Mouse (Mus musculus): Measurements from ENCODE around the gene Podn.
A peak's percentile ranks its signal among the peaks of the same experiment; 100 is the strongest.
"Not testable (repeated sequence)": the region's sequence is repeated elsewhere in the genome, so short reads cannot be mapped to it uniquely, and the experiment has no call there.

Gene Podn

DNA sequence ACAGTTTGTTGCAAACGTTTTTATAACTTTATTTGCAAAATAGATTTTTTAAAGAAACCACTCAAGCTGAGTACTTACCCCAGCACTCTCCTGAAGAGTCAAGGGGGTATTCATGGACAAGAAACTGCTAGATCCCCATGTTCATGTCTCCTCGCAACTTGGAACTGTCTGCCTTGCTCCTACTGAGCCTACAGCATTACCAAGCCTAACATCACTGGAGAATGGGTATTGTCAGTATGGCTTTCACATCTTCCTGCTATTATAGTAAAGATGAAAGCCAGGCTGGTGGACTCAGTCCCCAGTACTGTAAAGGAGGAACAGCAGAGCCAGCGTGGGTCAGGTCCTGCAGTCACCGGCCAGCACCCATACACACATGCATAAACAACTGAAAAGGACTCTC lies at the start of gene Podn:
Gene Podn, minus strand, starts transcription at position 101 of the 400 bp plus-strand sequence.
- no peak for DNase-seq (ENCODE audit: low read depth, low spot score)

DNA sequence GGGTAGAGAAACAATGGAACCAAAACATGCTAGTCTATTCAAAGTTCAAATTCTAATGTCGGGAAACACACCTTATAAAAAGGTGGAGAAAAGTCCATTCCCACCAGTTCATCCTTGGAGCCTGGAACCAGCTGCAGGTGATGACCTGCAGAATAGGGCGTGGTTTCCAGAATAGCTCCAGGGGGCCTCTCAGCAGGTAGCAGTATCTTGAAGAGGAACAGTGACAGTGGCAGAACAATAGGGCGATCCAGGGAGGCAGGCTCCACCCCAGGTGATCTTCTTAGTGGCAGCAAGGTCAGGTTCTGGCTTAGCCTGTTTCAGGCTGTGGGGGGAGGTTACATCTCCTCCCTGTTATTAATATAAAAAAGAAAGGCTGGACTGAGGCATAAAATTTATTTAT lies 49.3 kb upstream of the Podn start:
- DNase-seq (ENCODE audit: low read depth, low spot score): not testable (repeated sequence)

DNA sequence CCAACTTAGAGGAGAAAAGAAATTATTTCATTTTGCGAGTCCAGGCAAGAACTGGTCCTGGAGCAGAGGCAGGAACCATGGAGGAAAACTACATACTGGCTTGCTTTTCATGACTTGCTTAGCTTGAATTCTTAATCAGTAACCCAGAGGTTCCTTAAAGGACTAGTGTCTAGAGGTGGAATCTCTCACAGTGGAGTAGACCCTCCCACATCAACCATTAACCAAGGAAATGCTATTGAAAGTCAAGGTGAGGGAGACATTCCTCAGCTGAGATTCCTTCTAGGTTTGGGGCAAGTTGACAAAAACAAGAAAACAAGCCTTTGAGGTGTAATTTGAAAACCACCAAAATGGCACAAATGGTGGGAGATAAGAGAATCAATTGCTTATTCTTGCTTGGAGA lies 48.6 kb upstream of the Podn start, which contains the start of gene Scp2:
Gene Scp2, minus strand, starts transcription at position 119 of the 400 bp plus-strand sequence.
- DNase-seq (ENCODE audit: low read depth, low spot score): no peak

DNA sequence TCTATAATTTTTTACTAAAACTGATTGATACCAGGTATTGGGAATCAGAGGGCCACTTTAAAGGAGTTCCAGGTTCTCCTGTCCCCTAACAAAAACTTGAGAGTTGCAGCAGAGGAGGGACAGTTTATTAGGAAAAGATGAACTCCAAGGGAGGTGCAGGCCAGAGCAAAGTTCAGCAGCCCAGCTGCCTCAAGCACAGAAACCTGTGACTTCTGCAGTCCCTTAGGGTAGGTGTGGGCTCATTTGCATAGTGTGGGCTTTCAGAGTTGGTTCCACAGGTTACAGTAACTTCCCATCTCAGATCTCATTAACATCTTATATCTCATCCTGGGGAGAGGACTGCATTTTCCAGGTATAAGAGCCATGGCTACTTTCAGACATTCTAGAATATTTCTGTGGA lies 47.5 kb upstream of the Podn start:
- no peak for DNase-seq (ENCODE audit: low read depth, low spot score)

DNA sequence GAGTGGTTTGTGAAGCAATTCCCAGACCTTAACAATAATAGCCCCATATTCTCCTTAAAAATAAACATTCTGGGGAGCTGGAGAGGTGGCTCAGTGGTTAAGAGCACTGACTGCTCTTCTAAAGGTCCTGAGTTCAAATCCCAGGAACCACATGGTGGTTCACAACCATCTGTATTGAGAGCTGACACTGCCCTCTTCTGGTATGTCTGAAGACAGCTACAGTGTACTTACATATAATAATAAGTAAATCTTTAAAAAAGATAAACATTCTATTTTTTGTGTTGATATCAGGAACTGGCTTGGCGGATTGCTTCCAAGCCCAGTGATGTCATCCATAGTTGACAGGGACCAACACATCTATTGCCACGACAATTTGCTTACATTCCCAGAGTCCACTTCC lies 46.9 kb upstream of the Podn start:
- not testable (repeated sequence) for DNase-seq (ENCODE audit: low read depth, low spot score)

DNA sequence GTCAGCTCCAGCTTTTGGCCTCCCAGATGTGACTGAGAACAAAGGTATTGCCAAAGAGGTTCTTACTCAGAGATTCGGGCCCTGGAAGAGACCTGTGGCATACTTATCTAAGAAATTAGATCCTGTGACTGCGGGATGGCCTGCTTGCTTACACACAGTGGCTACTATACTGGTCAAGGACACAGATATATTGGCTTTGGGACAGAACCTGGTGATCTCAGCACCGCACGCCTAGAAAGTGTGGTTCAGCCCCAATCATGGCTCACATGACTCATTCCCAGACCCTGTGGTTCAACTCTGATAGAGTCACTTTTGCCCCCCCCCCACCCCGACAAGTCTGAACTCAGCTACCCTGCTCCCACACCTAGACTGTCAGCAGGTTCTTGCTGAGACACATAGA lies 40.7 kb upstream of the Podn start:
- DNase-seq (ENCODE audit: low read depth, low spot score): no peak

DNA sequence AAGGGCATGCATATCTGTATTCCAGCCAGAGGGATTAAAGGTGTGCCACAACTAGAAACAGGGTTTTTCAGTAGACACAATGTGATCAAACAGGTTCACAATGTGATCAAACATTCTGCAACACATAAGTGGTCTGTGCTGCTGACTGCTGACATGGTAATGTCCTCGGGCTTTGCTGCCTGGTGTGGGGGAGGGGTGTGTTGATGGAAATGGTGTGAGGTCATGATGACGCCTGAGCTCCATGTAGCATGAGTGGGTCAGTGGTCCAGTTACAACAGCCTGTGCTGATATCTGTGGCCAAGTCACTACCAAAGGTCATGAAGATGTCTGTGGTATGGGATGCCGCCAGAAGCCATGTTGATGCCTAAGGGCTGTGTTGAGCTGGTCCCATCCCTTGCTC lies 34.2 kb upstream of the Podn start:
- no peak for DNase-seq (ENCODE audit: low read depth, low spot score)

DNA sequence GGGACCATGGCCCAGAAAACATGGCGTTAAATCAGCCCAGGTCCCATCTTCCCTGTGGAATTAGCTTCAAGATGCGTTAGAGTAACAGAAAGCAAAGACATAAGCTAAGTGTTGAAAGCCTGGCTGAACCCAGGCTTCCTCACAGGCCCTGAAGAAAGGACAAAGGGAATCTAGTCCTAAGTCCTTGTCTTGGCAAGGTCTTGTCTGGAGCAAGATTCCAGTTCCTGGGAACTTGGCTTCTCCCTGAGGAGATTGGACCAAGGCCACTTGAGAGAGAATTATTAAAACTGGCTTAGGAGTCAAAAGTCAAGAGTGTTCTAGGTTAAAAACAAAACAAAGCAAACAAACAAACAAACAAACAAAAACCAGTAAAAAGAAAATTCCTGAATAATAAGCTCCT lies 32.1 kb upstream of the Podn start:
- no peak for DNase-seq (ENCODE audit: low read depth, low spot score)

DNA sequence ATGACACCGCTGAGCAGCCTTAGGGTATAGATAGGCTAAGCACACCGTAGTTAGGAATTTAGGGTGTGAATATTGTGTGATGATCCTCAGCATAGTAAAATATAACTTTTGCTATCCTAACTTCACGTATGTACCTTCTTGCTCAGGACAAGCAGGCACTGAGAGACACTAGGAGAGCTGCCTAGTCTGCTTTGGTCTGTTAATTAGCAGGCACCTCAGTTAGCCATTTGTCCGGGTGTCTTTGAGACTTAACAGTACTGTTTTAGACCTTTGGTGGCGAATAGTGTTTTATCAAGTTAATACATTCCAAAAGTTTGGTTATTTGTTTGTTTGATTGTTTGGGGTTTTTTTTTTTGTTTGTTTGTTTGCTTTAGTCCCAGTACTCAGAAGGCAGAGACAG lies 31.3 kb upstream of the Podn start:
- no peak for DNase-seq (ENCODE audit: low read depth, low spot score)

DNA sequence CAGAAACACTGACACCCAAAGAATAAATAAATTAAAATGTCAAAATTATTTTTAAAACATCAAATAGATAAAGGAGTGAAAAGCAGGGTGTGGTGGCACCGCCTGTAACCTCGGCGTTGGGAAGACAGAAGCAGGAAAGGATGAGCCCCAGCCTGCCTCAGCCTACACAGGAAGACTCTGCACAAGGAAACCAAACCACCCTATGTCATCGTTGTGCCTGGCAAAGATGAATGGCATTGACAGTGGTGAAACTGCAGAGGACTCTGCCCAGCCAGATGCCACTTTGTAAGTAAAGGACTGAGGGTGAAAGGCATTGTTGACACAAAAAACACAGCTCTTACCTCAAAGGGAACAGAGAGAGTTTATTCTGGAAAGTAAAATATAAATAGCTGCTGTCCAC lies 30.0 kb upstream of the Podn start:
- no peak for DNase-seq (ENCODE audit: low read depth, low spot score)

DNA sequence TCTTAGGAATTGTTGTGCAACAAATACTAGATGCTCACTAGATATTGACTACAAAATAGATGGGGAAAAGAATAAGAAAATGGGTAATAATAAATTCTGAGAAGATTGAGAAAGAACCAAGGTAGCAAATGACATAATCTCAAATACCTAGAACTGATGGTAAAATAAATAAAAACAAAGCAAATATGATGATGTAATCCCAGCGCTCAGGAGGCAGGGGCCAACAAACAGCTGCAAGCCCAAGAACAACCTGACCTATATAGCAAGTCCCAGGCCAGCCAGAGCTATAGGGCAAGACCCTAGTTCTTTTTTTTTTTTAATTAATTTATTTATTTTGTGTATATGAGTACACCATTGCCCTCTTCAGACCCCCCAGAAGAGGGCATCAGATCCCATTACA lies 27.9 kb upstream of the Podn start:
- no peak for DNase-seq (ENCODE audit: low read depth, low spot score)

DNA sequence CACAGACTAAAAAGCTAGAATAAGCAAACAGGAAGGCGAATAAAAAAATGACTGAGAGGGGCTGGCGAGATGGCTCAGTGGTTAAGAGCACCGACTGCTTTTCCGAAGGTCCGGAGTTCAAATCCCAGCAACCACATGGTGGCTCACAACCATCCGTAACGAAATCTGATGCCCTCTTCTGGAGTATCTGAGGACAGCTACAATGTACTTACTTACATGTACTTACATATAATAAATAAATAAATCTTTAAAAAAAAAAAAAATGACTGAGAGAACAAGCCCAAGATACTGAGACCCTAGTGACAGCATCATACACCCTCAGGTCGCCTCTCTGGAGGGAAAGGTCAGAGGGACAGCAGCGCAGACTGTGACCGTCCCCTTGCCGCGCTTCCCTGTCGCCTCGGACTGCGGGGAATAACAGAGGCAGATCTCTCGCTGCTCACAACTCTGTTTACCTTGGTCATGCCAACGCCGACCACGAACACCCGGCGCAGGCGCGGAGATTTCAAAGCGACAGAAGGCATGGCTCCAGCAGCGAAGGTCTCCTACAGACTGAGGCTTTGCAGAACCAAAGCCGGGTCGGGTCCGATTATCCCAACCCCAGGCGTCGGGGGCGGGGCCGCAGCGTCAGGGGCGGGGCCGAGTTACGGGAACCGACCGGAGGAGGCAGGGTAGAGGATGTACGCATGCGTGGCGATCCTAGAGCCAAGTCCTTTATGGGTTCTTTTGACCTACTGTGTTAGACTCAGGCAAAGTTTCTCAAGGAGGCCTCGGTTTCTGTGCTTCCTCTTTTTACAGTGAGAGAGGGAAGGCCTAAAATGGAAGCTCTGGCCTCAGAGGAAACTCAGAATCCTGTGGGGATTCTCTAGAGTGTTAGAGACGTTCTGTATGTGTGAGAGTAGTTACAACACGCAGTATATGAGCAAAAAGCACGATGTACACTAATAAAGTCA lies 22.0 kb upstream of the Podn start:
- peak; percentile 61 for DNase-seq (ENCODE audit: low read depth, low spot score)

DNA sequence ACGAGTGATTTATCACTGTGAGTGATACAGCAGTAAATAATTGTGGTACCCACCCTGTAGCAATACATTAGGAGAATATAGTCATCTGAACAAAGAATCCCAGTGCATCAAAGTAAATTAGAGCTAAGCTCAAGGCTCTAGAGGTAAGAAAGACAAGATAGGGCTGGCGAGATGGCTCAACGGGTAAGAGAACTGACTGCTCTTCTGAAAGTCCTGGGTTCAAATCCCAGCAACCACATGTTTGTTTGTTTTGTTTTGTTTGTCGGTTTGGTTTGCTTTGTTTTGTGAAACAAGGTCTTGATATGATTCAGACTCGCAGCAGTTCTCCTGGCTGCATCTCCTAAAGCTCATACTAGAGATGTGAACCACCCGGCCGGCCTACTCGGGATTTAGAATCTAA lies 21.2 kb upstream of the Podn start:
- DNase-seq (ENCODE audit: low read depth, low spot score): no peak

DNA sequence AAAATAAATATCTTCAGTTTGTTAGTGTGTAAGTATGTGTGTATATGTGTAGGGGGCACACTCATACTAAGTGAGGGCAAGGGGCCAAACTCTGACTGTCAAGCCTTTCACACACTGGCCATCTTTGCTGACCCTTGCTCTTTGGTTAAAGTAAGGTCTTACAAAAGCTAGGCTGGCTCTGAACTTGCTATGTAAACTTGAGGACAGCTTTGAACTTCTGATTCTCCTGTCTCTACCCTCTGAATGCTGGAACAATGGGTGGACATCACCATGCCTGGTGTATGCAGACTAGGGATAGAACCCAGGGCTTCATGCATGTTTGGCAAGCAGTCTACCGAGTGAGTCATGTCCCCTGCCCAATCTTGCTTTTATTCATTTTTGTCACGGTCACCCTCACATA lies 20.2 kb upstream of the Podn start:
- DNase-seq (ENCODE audit: low read depth, low spot score): no peak

DNA sequence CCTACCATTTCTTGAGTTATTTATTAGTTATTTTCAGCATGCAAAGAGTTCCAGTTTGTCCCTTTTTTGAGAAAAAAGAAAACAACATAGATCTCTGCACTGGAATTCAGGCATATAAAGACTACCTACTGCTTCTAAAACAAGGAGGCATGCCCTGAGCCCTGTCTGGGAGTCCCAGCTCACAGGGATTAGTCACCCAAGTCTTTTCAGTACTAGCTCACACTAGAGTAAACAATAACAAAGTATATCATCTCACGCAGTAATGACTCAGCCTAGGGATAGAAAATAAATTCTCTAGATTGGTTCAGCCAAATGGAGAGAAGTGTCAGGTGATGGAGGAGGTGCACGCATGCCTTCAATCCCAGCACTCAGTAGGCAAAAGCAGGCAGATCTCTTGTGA lies 14.5 kb upstream of the Podn start:
- no peak for DNase-seq (ENCODE audit: low read depth, low spot score)

DNA sequence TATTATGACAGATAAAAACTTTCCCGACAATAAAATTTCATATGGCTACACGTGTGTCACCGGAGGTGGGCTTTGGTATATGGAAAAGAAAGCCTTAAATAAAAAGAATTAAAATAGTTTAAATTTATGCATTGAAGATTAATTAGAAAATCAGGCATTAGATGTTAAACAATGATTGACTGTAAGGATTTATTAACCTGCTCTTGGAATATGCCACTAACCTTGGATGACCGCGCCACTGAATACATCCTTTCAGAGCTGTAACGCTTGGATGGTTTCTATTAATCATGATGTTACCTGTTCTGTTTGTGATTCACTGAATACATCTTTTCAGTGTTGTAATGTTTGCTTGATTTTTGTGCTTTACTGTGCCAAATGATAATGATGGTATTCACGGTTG lies 13.5 kb upstream of the Podn start:
- DNase-seq (ENCODE audit: low read depth, low spot score): no peak

DNA sequence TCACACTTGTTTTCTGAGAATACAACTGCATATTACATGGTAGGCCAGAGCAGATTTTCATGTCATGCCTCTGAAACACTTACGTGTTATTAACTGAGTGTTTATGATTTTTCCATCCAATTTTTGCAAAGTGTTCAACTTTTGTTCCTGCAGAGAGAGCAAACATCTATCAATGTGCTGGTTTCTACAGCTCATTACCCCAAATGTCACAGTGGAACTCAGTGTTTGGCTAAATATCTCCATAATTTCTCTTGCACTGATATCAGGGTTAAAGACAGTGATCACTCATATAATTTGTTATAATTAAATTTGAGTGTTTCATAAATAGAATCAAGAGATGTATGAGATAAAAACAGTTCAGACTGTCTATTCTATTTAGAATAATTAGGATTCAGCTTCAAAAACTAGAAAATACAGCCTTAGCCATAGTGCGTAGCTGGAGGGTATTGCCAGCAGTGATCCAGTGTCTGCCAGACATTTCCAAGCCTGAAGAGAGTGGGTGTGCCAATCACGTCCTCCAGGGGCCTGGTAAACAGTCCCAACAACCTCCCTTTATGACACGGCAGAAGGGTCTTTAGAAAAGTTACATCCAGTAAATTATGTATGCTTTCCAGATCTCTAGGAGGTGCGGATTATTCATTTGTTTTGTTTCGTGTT lies 3.4 kb downstream of the Podn start:
- DNase-seq (ENCODE audit: low read depth, low spot score): no peak

DNA sequence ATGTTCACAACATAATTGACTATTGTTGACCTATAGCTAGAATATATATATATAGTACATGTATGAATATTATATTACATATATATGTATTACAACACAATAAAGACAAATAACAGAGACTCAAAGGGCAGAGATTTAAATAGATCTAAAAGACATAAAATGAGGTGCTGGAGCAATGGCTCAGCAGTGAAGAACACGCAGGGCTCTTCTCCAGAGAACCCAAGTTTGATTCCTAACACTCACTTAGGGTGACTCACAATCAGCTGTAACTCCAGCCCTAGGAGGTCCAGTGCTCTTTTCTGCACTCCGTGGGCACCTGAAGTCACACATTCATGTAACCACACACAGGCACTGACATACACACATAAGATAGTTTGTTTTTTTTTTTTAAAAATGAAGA lies 12.3 kb downstream of the Podn start:
- DNase-seq (ENCODE audit: low read depth, low spot score): no peak

DNA sequence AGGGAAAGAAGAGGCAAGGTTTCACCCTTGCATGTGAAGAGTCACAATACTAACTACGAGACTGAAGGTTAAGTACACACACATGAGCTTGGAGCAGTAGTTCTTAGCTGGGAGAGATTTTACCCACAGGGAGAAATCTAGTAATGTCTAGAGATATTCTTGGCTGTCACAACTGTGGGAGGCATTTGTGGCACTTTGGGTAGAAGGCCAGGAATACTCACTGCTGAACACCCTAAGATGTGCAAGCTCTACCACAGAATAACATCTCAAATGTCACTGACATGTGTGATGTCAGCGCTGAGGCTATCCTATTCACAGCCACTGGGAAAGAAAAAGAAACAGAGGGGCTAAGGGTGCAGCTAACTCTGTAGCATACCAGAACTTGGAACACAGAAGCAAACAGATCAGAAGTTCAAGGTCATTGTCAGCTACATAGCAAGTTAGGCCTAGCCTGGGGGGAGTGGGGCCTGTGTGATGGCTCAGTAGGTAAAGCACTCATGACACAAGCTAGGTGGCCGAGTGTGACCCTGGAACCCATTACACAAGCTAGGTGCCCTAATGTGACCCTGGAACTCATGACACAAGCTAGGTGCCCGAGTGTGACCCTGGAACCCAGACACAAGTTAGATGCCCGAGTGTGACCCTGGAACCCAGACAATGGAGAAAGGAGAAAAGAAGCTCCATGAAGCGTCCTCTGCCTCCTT lies 13.1 kb downstream of the Podn start:
- DNase-seq (ENCODE audit: low read depth, low spot score): no peak

DNA sequence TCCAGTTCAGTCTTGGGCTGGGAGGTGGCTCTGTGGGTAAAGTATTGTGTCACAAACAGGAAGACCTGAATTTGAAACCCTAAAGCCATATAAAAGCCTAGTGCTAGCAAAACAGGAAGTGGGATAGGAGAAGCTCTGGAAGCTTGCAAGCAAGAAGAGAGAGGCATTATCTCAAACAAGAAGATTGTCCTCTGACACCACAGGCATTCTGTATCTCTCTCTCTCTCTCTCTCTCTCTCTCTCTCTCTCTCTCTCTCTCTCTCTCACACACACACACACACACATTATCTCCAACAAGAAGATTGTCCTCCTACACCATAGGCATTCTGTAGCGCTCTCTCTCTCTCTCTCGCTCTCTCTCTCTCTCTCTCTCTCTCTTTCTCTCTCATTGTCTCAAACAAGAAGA lies 13.8 kb downstream of the Podn start:
- no peak for DNase-seq (ENCODE audit: low read depth, low spot score)

DNA sequence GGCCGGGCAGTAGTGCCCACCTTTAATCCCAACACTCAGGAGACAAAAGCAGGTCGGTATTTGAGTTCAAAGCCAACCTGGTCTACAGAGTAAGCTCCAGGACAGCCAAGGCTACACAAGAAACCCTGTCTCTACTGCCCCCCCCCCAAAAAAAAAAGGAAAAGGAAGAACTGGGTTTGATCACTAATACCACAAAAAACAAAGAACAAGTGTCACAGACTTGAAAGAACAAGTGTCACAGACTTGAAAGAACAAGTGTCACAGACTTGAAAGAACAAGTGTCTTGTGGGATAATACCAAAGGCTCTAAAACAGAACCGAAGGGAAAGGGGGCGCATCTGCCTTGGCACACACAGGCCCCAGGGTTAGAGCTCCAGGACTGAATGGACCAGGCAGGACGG lies 15.4 kb downstream of the Podn start:
- no peak for DNase-seq (ENCODE audit: low read depth, low spot score)

DNA sequence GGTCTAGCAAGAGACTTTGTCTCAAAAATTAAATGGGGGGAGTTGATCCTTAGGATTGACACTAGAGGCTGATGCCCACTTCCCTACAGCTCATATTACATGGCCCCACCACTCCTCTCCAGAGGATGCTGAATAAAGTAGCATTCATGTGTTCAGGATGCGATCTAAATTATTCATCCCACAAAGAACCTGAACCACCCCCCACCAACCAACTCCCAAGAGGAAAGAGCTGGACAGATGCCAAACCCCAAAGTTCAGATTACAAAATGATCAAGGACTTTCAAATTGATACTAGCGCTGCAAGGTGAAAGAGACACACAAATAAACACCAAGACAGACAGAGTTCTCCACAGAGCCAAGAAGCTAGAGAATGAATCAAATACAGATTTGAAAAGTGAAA lies 16.5 kb downstream of the Podn start:
- DNase-seq (ENCODE audit: low read depth, low spot score): no peak

Measured in brain, embryonic 18.5 days (tissue).